Mouse (Mus musculus): ENCODE measurements around the gene Psmd14.
A peak's percentile ranks its signal among the peaks of the same experiment; 100 is the strongest.

The Psmd14 gene

DNA sequence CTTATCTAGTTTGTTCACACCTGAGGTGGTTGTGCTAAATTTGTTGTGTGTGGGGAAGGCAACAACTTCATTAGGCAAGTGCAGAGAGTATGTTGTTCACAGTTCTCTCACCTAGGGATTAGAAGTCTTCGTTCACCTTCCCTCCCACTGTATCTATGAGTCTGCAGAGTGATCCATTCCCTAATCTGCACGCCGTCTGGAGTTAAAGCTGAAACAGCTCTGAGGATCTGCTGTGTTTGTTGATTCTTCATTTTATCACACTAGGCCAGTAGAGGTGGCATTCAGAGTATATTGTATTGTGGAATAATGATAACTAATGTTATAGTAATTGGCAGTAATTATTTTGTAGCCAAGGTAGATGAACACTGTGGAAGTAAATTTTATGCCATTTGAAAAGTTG is 48.5 kb downstream of the Psmd14 start:
- no peak for DNase-seq (ENCODE audit: low spot score)

DNA sequence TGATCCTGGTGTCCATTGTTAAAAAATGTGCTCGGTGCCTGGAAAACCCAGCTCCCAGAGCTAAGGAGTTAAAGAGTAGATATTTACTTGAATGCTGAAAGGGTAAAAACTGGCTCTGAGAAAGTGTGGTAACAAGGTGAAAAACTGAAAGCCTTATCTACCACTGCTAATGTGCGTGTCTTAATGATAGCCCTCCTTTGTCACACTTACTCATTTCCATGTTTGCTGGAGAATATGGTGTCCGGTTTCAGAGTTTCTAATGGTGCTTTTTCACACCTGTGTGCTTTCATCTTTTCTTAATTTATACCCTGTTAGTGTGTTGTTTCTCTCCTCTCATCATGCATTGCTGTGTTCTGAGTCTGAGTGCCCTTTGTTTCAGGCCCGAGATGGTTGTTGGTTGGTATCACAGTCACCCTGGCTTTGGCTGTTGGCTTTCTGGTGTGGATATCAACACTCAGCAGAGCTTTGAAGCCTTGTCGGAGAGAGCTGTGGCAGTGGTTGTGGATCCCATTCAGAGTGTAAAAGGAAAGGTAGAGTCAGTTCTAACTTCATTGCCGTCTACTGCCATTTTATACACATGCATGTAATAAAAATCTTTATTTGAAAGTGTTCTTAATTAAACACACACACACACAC is 53.1 kb downstream of the Psmd14 start:
- no peak for DNase-seq (ENCODE audit: low spot score)

DNA sequence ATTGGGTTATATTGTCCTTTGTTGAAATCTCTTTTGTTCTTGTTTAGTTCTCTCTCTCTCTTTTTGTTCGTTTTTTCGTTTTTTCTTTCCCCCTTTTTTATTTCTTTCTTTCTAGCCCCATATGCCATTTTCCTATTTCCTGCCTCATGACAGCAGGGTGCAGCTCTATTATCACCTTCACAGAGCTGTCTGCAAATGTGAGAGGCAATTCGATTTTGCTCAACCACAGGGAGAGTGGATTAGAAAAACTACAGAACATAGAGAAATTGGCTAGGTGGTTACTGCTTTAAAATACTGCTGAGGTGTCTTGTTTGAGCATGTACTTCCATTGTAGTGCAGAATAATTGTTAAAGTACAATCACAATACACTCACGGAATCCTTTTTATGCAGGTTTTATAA is 54.0 kb downstream of the Psmd14 start:
- DNase-seq (ENCODE audit: low spot score) = no peak

DNA sequence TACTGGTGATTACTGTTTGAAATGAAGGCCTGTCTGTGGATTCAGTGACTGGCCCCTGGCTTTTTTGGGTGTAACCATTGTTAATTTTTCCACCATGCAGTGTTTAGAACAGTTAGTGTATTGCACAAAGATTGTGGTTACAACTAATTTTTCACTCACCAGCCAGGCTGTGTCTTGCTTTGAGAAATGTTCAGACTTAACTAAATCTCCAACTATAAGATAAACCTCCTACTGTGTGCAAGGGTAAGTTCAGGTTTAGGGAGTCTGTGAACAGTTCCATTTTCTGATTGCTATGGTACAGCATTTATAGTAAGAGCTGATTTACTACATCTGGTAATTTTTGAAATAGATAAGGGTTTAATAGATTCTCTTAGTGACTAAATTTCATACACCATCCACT is 69.3 kb downstream of the Psmd14 start:
- no peak for DNase-seq (ENCODE audit: low spot score)

DNA sequence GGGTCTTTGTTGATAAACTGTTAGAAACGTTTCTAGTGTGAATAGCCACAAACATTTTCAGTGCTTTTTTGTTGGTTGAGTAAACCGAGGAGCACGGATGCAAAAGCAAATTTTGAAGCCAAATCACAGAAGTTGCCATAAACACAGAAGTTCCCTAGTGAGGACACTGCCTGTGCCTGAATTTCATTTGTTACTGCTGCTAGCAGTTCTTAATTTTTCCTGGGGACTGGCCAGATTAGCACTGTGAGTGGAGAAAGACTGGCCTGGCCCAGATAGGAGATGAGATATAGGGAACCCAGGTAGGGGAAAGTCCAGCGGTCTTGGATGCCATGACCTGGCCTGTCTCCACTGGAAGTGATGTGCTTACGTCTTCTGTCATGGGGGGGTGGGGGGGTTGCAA is 83.5 kb downstream of the Psmd14 start:
- no peak for DNase-seq (ENCODE audit: low spot score)

DNA sequence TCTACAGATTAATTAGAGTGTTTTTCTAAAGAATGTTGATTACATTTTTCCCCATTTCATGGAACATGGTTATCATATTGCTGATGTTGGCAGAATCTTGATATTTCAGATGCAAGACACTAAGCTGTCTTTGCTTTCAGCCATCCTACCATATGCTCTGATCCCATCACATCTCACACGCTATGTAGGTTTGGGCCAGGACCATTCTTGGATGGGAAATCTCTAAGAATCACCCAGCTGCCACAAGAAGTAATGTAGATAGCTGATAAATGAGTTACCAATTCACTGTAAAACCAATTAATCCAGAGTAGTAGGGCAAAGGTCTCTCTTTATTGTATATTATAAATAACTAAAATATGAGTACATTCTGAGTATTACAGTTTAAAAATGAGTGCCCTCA is 86.6 kb downstream of the Psmd14 start:
- DNase-seq (ENCODE audit: low spot score) = no peak

DNA sequence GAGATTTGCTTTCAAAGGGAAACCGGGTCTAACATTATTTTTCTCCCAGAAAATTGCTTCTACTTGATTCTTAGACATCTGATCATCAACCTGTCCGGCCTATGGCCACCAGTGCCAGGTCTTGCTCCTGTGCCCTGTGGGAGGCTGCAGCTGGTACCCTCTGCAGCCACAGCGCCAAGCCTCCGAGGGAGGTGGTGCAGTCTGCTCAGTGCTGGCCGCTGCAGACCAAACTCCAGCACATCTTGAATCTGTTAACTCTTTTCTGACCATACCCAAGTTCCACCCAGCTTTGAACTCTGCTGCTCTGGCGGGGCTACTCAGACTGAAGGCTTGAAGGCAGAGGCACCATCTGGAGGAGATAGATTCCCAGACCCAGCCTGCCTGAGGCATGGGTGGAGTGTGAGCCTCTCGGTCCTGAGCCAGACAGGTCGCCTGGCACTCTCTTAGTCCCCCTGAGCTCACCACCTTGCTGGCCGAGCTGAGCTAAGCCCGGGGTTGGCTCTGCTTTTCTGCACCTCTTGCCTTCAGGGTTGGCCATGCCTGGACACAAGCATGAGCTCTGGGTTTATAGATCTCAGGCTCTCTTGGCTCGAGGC is 91.3 kb downstream of the Psmd14 start, which contains the start of gene Tbr1:
Gene Tbr1 (plus strand): TSS at position 275 of the 596 bp plus-strand sequence.
- DNase-seq (ENCODE audit: low spot score) = no peak

DNA sequence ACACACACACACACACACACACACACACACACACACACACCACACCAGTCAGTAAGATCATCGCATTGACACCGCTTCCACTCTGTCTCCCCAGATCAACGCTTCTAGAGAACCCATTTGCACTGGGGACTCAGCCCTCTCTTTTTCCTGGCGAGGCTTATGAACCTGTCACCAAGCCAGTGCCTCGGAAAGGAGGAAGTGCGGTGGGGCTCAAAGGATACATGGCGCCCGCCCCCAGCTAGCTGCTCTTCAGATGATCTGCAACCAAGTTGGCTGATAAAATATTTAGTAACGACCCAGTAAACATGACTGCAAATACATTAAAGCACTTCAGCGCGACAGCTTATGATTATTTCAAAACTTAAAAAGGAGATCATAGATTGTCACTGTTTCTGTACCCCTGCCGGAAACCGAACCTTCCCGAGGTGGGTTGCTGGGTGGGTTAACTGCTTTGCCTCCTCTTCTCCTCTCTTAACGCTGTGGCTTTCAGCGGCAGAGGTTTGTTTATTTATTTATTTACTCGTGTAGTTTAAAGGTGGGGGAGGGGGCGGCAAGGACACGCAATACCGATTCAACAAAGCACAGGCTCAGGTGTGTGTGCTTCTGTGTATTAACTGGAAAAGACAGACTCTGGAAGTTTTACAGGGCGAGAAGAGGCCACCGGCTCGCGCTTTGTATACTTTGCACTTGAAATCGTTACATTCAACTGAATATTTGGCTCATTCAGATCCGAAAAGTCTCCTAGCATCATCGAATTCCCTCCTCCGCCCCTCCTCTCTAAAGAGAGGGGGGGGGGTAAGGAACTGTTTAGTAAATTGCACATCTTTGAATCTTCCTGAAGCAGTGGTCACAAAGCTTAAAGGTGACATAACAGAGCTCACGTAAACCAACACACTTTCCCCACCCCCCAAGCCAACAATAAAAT is 92.2 kb downstream of the Psmd14 start:
- DNase-seq (ENCODE audit: low spot score) = no peak

DNA sequence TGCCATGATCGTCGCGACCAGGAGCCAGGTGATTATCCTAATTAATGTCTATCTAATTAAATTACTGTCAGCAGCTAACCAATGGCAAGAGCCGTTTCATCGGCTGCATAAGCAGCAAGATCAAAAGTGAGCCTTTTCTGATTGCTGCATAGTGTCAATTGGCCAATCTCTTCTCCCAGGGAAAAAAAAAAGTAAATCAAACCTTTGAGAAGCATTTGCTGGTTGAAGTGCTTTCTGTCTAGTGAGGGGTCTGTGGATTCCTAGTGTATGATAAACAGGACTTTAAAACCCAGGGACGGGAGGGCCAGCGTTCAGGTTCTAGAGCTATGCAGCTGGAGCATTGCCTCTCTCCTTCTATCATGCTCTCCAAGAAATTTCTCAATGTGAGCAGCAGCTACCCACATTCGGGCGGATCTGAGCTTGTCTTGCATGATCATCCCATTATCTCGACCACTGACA is 92.9 kb downstream of the Psmd14 start:
- DNase-seq (ENCODE audit: low spot score) = no peak

DNA sequence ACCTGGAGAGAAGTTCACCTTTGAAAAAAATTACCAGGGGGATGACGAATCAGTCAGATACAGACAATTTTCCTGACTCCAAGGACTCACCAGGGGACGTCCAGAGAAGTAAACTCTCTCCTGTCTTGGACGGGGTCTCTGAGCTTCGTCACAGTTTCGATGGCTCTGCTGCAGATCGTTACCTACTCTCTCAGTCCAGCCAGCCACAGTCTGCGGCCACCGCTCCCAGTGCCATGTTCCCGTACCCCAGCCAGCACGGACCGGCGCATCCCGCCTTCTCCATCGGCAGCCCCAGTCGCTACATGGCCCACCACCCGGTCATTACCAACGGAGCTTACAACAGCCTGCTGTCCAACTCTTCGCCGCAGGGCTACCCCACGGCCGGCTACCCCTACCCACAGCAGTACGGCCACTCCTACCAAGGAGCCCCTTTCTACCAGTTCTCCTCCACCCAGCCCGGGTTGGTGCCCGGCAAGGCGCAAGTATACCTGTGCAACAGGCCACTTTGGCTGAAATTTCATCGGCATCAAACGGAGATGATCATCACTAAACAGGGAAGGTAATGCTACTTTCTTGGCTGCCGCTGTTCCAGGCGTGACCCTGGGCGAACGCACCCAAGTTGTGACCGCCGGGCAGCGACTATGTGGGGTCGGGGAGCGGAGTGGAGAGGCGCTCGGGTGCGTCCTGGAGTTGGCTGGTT is 93.5 kb downstream of the Psmd14 start:
- peak; percentile 5 for DNase-seq (ENCODE audit: low spot score)

DNA sequence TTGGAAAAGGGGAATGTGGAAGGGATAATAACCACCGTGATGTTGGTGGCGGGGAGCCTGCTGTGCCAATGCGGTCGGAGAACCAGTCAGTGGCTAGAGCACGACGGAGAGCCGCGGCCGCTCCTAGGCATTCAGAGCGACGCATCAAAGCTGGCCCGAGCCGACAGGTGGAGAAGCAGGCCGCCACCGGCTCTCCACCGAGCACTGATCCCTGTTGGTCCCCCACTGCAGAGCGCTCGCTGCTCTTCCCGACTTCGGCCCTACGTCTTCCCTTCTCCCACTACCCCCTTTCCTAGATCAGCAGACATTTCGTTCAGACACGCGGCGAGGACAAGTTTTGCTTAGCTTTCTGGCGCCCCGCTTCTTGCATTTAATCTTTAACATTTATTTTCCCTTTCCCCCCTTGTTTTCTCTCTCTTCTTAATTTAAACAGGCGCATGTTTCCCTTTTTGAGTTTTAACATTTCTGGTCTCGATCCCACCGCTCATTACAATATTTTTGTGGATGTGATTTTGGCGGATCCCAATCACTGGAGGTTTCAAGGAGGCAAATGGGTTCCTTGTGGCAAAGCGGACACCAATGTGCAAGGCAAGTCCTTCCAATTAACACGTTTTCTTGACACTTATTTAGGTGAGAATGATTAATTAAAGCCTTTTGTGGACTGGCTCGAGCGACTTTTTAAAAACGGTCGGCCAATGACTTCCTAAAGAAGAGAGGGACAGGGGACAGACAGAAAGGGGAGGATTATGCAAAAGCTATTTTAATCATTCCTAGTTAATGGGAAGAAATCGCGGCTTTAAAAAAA is 94.2 kb downstream of the Psmd14 start:
- DNase-seq (ENCODE audit: low spot score) = no peak

DNA sequence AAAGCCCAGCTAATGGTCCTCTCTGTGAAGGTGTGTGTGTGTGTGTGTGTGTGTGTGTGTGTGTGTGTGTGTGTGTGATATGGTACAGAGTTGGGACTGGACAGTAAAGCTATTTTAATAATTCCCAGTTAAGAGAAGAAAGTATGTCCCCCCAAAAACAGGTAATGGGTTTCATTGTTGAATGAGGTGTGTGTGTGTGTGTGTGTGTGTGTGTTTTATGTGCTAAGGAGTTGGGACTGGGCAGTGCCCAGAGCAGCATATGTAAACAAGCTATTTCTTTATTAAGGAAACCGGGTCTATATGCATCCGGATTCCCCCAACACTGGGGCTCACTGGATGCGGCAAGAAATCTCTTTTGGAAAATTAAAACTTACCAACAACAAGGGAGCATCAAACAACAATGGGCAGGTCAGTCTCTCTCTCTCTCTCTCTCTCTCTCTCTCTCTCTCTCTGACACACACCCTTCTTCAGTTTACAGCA is 94.9 kb downstream of the Psmd14 start:
- DNase-seq (ENCODE audit: low spot score) = no peak

DNA sequence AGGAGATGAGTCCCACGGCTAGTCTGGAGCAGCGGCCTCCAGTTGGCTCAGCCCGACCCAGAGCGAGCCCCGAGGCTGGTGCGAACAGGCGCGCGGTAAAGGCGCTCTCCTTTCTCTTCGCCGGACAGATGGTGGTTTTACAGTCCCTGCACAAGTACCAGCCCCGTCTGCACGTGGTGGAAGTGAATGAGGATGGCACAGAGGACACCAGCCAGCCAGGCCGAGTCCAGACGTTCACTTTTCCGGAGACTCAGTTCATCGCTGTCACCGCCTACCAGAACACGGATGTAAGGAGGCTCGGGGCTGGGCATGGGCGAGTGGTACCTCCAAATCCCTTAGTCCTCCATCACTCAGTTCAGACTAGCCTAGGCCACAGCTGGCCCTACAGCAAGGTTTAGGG is 95.7 kb downstream of the Psmd14 start:
- peak; percentile 13 for DNase-seq (ENCODE audit: low spot score)

DNA sequence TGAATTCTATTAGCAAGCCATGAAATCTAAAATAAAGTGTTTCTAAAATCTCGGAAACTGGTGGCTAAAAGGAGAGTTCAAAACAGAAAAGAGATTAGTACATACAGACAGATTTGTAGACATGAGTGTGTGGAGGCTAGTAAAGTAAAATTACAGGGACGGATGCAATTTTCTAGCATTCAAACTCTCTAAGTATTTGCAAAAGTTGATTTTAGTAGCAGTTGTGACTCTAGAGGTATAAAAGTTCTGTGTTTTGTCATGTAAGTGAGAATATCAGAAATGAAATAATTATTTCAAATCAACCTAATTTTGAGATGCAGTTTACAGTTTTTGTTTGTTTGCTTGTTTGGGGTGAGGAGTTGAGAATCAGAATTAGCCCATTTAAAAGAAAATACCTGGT is 96.3 kb downstream of the Psmd14 start:
- DNase-seq (ENCODE audit: low spot score) = no peak

DNA sequence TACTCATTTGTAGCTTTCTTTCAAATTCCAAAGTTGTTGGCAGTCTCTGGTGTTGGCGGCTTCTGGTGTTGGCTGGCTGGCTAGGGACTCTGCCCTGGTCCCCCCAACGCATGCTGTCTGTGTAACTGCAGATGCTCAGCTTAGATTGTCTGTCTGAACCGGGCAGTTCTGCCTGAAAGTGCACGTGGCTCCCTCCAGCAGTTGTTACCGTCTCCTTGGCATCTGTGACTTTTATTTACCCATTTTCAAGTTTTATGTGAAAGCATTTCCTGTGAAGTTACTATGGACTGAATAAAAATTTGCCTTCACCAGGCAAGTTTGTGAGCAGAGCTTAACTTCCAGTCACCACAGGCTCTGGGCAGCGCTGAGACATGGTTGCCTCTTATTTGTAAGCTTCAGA is 97.3 kb downstream of the Psmd14 start:
- DNase-seq (ENCODE audit: low spot score) = no peak

DNA sequence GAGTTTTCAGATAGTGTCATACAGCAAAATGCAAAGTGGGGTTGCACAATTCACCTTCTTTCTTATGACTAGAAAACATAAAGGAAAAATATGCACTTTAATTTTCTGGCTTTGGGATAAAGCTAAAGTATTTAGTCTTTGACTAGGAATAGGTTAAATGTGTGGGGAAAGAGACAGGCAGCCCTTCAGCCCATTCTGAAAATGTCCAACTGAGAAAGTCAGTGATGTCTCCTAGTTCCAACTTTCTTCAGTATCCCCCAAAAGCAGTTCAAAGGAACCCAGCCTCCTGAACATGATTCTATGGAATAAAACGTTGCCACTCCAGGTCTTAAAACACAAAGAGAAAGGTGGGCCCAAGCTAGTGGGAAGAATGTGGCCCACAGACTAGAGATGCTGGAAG is 97.9 kb downstream of the Psmd14 start:
- no peak for DNase-seq (ENCODE audit: low spot score)

DNA sequence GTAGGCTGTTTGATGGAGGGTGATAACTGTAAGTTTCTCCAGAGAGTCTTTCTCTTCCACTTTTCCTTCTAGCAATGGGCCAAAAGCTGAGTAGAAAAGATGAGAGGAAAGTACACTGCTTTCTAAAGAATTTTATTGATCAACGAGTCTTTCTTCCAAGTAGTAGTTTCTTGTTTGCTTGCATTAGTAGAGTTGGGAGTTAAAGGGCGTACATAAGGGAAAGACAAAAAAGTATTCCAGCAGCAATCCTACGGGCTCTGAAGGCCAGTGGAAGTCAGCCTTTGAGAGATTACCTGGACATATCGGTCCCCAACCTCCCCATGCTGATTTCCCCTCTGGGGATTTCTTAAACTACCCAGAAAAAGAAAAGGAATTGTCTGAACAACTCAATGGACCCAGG is 99.3 kb downstream of the Psmd14 start:
- no peak for DNase-seq (ENCODE audit: low spot score)

DNA sequence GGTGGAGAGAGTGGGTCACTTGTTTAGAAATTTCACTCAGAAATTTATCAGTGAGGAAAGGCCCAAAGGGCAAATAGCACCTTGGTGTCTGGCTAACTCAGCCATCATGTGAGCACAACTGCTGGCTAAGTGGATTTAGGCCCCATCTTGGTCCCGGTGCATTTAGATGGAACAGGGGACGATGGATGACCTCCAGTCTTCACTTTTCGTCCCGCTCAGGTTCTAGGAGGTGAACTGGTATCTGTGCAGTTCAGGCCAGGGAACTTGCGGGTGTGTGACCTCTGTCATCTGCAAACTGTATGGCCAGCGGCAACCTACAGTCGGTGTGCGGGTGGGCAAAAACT is 99.6 kb downstream of the Psmd14 start:
- no peak for DNase-seq (ENCODE audit: low spot score)

DNA sequence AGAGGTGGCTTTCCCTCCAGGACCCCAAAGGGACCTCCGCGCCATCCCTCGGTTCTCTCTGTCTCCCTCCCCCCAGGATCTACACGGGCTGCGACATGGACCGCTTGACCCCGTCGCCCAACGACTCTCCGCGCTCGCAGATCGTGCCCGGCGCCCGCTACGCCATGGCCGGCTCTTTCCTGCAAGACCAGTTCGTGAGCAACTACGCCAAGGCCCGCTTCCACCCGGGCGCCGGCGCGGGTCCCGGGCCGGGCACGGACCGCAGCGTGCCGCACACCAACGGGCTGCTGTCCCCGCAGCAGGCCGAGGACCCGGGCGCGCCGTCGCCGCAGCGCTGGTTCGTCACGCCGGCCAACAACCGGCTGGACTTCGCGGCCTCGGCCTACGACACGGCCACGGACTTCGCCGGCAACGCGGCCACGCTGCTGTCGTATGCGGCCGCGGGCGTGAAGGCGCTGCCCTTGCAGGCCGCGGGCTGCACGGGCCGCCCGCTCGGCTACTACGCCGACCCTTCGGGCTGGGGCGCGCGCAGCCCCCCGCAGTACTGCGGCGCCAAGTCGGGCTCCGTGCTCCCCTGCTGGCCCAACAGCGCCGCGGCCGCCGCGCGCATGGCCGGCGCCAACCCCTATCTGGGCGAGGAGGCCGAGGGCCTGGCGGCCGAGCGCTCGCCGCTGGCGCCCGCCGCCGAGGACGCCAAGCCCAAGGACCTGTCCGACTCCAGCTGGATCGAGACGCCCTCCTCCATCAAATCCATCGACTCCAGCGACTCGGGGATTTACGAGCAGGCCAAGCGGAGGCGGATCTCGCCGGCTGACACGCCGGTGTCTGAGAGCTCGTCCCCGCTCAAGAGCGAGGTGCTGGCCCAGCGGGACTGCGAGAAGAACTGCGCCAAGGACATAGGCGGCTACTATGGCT is 100.3 kb downstream of the Psmd14 start:
- peak; percentile 35 for DNase-seq (ENCODE audit: low spot score)

DNA sequence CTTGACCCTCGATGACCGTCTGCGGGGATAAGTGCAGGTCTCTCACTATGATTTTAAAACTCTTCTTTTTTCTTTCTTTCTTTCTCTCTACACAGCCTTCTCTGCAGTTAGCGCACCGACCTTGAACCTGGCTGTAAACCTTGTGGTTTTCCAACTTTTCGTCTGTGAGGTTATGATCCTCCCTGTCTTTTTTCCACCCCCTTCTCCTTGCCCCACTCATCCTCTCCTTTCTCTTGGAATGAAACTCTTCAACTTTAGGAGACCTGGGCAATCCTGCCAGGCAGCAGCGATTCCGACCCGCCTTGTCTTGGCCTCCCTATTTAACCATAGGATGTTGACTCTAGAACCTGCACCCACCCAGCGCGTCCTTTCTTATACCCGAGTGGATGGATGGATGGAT is 101.0 kb downstream of the Psmd14 start:
- no peak for DNase-seq (ENCODE audit: low spot score)

Data from ovary, postnatal 10 days (tissue).